Mouse (Mus musculus): ENCODE measurements around the gene Prph. TPM values are rescaled to one million over a fixed set of nuclear protein-coding genes. Genes with fewer than 3 reads are reported as not detected.

Prph gene
- total RNA-seq (2021) = under 1 TPM in 1 of 2 experiments, not detected in 1; 0.15 TPM
- long read RNA-seq, experiment 1 = 0 reads
- long read RNA-seq, experiment 2 = 0 reads

- DNase-seq = no peak
Observed at GRCm38 (mm10) chr15:99055040-99055439, at the start of gene Prph. Gene Prph, plus strand, starts transcription at chr15:99055174.

- DNase-seq = peak in 1 of 2 experiments; percentile 24
Observed at GRCm38 (mm10) chr15:99008801-99009241, 46.2 kb upstream of the Prph start.

GRCm38 (mm10) chr15:99010896-99011295 is 44.1 kb upstream of the Prph start:
- DNase-seq = peak in 1 of 2 experiments; percentile 23

- no peak for DNase-seq
Observed at GRCm38 (mm10) chr15:99011946-99012345, 43.0 kb upstream of the Prph start.

DNA sequence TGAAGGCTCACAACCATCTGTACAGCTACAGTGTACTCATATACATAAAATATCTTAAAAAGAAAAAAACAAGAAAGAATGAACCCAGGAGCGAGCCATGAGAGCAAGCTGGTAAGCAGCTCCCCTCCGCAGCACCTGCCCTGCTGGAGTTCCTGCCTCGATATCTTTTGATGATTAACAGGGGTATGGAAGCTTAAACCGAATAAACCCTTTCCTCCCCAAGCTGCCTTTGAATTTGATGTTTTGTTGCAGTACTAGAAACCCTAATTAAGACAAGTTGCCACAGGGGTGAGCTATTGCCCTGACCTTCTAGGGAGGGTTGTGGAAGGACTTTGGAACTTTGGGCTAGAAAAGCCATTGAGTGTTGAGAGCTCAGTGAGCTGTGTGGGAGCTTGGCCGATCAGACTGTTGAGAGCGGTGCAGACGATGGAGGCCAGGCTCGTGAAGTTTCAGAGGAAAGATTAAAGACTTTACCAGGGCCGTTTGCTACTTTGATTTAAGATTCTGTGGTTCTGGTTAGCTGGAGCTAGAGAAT is 40.4 kb upstream of the Prph start:
- DNase-seq = no peak

DNA sequence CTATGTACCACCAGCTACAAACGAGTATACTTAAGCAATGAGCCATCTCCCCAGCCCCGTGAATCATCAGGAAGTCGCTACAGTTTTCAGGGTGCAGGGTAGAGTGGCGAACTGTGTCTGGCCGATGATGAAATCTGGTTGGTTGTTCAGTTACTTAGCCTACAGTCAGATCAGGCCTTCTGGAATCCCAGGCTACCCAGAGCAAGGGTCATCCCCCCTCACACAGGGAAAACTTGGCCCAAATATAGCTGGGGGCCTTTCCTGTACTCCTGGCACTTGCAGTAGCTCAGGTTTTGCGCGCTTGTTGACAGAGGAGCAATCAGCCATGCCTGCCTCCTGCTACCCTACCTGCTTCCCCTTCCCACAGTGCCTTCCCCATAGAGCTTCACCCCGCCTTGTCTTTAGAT is 37.6 kb upstream of the Prph start:
- DNase-seq = no peak

DNA sequence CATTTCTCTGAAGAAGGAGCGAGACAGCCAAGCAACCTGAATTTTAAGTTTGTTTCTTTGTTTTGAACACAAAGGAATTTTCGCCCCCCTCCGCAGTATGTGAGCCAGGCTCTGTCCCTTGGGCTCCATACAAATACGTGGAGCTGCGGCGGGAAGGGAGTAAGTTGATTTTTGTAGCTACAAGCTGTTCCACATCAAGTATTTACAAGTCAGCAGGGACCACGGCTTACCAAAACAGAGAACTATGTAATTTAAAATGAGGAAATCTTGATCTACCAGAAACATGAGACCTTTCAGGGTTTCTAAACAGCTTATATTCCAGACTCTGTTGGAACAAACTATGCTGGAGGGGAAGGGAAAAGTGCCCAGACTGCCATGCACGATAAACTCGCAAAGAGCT is 37.0 kb upstream of the Prph start:
- no peak for DNase-seq

DNA sequence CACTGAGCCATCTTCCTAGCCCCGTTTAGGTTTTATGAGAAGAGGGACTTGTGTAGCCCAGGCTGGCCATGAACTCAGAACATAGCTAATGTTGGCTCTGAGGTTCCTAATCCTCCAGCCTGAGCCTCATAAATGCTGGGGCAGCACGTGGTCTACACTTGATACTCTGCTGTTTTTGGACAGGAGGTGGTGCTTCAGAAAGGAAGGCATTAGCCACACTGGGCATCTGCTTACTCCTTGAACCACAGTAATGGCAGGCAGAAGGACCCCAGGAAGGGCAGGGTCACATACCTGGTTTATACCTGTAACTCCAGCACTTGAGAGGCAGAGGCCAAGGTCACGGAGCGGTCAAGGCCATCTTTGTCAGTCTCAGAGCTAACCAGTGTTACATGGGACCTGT is 36.3 kb upstream of the Prph start:
- no peak for DNase-seq

- DNase-seq = no peak
Observed at GRCm38 (mm10) chr15:99019436-99019835, 35.5 kb upstream of the Prph start.

DNA sequence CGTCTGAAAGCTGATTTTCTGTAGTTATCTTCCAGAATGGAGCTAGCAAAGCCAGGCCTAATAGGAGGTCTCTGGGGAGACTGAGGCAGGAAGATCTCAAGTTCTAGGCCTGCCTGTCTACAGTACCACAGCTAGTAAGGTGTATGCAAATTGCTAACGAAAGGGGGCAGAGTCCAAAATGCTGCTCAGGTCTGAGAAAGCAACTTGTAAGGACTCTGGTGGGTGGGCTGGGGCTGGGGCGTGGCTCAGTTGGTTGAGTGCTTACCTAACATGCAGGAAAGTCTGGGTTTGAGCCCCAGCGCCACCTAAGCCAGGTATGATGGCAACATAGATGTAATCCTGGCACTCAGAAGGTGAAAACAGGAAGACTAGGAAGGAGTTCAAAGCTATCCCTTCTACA is 34.8 kb upstream of the Prph start:
- DNase-seq = no peak

- DNase-seq = no peak
Observed at GRCm38 (mm10) chr15:99021255-99021654, 33.7 kb upstream of the Prph start.

- DNase-seq = peak; percentile 64 to 93
Observed at GRCm38 (mm10) chr15:99024668-99025314, 30.2 kb upstream of the Prph start.

DNA sequence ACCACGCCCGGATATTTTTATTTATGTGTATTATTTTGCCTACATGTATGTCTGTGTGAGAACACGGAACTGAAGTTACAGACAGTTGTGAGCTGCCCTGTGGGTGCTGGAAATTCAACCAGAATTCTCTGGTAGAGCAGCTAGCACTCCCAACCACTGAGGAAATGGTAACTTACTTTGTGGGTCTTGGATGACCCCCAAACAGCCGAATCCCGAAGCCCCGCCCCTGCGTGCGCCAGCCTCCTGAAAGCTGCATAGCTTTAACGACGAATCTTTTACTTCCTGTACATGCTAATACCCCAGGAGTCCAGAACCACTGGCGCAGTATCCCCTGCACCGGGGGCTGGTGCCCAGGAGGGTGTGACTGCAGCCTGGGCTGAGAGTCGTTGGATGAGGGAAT is 29.6 kb upstream of the Prph start:
- no peak for DNase-seq

DNA sequence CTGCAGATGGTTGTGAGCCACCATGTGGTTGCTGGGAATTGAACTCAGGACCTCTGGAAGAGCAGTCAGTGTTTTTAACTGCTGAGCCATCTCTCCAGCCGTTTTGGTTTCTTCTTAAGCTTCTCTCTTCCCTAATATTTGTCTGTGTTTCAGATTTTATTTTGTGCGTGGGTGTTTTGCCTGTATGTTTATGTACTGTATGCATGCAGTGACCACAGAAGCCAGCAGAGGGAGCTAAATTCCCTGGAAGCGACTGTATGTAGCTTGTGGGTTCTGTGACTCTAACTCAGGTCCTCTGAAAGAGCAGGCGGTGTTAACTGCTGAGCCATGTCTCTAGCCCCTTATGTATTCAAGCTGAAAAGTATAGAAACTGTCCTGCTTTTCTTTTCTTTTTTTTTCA is 28.7 kb upstream of the Prph start:
- DNase-seq = peak in 1 of 2 experiments; percentile 40

- no peak for DNase-seq
Observed at GRCm38 (mm10) chr15:99027116-99027515, 27.9 kb upstream of the Prph start.

- no peak for DNase-seq
Observed at GRCm38 (mm10) chr15:99028874-99029458, 26.0 kb upstream of the Prph start.

DNA sequence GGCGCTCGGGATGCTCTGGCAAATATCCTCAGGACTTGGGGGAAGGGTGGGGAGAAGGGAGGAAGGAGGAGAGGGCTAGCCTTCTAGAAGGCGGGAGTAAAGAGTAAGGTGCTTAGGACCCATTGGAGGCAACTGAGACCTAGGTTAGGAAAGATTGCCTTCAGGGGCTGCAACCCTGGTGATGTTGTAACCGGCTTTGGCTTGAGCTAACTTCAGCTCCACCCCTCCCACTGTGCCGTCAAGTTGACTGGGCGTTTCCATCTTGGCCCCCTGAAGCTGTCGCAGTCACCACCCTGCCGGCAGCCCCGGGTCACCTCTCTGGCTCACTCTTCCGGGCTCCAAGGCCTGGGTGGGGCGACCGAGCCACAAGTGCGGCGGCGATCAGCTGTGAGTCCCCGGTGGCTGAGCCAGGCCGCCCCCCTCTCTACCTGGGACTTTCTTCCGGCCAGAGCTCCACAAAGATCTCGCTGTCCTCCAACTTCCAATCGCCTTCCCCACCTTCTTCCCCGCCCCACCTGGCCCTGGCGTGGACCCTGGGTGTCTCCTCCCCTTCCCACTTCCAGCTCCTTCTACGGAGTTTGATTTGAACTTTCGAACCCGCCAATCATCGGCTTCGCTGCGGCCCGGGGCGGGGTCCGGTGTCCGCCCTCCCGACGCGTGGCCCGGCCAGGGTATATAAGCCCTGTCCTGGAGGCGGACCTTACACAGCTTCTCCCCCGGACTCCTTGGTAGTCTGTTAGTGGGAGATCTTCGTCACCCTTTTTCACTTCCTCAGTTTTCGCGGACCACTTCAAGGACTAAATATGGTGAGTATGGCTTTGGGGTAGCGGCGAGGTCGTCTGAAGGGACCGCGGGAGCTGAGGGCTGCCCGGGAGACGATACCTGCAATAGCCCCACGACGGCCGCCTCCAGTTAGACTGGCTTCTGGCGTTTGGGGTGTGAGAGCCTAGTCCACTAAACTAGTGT is 25.1 kb upstream of the Prph start, which contains the start of gene Tuba1c:
Gene Tuba1c (plus strand): TSS at position 273 of the 966 bp plus-strand sequence.
- peak; percentile 94 to 96 for DNase-seq

DNA sequence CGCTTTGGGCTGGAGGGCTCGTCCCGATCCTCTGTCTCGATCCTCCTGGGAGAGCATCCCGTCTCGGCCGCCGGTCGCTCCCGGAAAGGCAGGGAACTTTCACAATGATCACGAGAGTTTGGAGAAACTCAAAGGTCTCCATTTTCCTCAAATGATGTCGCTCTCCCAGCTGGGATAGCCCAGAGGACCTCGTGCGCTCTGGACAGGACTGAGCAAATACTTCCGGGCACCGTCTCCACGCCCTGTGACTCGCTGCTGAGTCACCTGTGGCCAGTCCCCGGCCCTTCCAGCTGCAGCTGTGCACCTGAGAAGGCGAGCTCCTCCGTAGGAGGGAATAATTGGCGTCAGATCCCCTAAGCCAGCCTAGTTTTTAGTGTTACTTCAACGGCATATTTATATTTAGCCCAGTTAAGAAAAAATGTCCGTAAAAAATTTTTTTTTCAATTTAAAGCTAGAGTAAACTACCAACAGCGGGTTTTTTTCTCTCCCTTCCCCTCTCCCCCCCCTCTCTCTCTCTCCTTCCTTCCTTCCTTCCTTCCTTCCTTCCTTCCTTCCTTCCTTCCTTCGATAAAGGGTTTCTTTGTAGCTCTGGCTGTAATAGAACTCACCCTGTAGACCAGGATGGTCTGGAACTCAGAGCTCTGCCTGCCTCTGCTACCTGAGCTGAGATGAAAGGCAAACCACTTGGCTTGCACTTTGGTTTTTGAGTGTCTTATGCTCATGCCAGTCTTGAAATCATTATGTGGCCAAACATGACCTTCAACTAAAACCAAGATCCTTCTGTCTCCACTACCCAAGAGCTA is 24.2 kb upstream of the Prph start:
- peak; percentile 62 to 65 for DNase-seq

GRCm38 (mm10) chr15:99031388-99031675 is 23.6 kb upstream of the Prph start:
- DNase-seq = no peak

DNA sequence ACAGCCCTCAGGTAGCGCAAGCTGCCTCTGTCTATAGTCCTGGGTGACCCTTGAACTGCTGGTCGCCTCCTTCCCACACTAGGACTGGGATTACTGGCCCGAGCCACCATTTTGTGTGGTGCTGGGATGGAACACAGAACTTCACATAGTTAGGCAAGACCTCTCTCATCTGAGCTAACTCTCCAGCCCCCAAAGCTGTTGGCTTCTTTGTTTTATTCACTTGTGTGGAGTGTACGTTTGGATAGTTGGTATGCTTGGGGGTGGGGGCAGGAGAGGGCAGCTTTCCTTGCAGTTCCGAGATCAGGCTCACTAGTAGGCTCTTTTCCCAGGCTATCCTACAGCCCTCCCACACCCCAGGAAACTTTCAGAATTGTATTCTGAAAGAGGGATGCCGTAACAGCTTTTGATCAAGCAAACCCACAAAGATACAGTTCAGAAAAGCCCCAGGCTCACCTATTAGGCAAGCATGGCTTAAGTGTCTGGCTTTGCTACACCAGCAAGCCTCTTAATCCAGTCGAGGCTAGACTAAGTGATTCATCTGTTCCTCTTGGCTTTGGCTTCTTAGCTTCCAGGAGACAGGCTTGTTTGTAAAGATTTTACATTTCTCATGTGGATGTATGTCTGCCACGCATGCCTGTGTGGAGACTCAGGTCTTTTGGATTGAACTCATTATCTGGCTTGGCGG is 22.8 kb upstream of the Prph start:
- no peak for DNase-seq

DNA sequence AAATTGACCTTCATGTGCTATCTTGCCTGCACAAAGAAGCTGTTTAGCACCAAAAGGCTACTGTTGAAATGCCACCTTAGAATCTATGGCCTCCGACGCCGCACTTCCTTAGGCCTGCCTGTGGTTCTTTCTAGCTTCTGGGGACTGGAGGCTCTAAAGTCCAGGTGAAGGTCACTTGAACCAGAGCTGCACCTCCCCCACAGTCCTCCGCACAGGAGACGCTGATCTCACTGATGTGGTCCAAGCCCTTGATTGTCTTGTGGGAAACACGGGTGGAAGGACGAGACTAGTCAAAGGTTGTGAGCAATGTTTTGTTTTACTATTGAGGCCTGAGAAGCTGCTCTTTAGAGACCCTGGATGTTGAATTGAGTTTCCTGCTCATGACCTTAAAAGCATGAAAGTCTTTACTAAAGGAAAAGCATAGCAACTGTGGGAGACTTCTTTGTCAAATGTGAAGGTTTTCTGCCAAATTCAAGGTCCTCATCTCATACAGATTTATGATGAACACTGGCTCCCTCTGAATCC is 22.2 kb upstream of the Prph start:
- DNase-seq = peak in 1 of 2 experiments; percentile 21

All from heart, adult 18-20 months (tissue).